Mouse (Mus musculus) cerebellum, adult 2 months (tissue): Measurements from ENCODE around the gene Colec11. TPM values are rescaled to one million over a fixed set of nuclear protein-coding genes. Genes with fewer than 3 reads are reported as not detected.

Experiments used
- DNase-seq, 2 experiments: peaks; one replicate each; pipeline ENCODE4 v3.0.0; 2021
- H3K27ac ChIP-seq: fragments of 200-500 bp; 2 replicates; pipeline ENCODE4 v1.5.1; 2012; ENCODE audit warnings: low read length, control low read depth, inconsistent platforms; ENCODE audit not compliant: insufficient read depth
- H3K27me3 ChIP-seq: fragments of 200-500 bp; 2 replicates; pipeline ENCODE4 v1.6.1; 2012; ENCODE audit warnings: inconsistent platforms, mild to moderate bottlenecking, low read length, moderate library complexity; ENCODE audit not compliant: control insufficient read depth, insufficient read depth
- H3K4me1 ChIP-seq: fragments of 200-500 bp; 2 replicates; pipeline ENCODE4 v1.6.1; 2011; ENCODE audit warnings: low read length; ENCODE audit not compliant: control insufficient read depth, insufficient read depth
- H3K4me3 ChIP-seq: fragments of 200-500 bp; replicated peaks from 2 replicates; pipeline ENCODE3; 2011; ENCODE audit warnings: mild to moderate bottlenecking, low read depth, low read length, control low read depth; ENCODE audit not compliant: insufficient read depth
- CTCF ChIP-seq: fragments of 200-500 bp; IDR thresholded peaks from 2 replicates; pipeline ENCODE4 v1.5.1; 2011; ENCODE audit warnings: low read depth, mild to moderate bottlenecking, control low read depth, low read length, moderate library complexity, borderline replicate concordance; ENCODE audit not compliant: insufficient read depth
- POLR2A ChIP-seq: fragments of 200-500 bp; IDR thresholded peaks from 2 replicates; pipeline ENCODE4 v1.6.1; 2011; ENCODE audit warnings: low read length, control low read depth, borderline replicate concordance; ENCODE audit not compliant: insufficient read depth
- WGBS: fragments of 180-500 bp; shearing (Covaris S2); methylation state at CpG from one replicate; pipeline ENCODE4 v1.1.7; 2018; 5-methylcytosine and 5-hydroxymethylcytosine counted together
- polyA plus RNA-seq: library from polyadenylated mRNA; depleted of rRNA; stranded (reverse); fragments of >200 nt; gene quantifications from 2 replicates; pipeline ENCODE4 v1.2.3, GENCODE M21; 2012

Colec11 gene
- polyA plus RNA-seq, 1 experiment: 1.0 TPM

DNA sequence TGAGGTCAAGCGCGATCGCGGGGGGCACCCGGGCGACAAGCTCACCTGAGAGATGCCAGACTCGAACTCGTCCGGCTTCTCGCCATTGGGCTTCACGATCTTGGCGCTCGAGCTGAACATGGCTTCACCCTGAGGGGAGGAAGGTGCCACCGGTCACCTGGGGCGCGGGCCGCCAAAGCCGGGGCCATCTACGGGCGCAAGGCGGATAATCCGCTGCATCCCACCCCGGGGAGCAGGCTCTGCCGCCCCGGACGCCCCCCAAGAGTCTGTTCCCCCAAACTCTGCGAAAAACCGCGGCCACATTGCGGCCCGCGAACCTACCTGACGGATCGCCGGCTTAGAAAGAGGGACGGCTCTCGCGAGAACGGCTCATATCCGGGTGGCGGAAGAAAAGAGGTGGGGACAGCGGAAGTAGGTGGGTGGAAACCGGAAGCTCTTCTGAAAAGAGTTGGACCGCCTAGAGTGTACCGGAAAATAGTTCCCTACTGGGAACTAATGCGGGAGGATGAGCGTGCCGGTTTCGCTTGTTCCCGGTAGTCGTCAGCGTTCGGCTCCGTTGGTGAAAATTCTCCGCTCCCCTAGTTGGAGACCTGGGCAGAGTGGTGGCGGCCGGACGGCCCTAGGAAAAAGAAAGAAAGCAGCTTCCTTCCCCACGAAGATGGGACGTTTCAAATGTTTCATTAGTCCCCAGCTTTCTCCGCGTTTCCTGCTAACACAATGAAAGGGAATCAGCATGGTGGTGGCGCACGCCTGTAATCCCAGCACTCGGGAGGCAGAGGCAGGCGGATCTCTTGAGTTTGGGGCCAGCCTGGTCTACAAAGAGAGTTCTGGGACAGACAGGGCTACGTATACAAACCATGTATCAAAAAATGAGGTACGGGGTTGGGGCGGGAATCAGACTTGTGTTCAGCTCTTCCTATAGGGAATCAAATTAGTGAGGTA, 12.6 kb upstream of the Colec11 start, which contains the start of gene Rps7:
TSS of gene Rps7 (minus strand) at position 419 of the 942 bp plus-strand sequence.
- peak; percentile 83 for TF ChIP-seq POLR2A
- TF ChIP-seq CTCF: no peak
- 5% methylated on average over 69 of the region's 69 CpGs for WGBS
- peak; percentile 93 to 94 for DNase-seq
- H3K4me3 ChIP-seq: peak within 1 kb of the TSS; percentile 66
- H3K27me3 ChIP-seq: no peaks in the 10 kb centered on the region
- H3K4me1 ChIP-seq: peaks cover 3% of the 10 kb centered on the region; the same call in 1 of the 2 replicates
- peak within 1 kb of the TSS; percentile 27 for H3K27ac ChIP-seq

DNA sequence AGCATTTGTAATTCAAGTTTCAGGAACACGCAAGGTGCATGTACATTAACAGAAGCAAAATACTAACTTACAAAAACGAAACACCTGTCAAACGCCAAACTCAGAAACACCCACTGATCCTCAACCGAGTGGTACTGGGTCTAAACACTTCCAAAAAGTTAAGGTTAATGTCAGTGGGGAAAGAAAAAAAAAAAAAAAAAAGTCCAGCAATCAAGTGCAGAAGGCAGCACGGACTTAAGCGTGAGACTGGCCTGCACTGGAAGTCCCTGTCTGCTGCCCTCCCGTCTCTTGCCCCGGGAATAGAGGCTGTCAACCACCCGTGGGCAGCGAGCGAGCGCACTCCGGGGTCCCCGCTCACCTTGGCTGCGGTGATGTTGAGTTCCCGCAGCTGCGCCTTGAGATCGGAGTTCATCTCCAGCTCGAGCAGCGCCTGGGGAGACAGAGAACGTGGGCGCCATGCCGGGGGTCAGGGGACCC, 11.9 kb upstream of the Colec11 start:
- Histone ChIP-seq H3K4me3 (peak overlapping the region; percentile 66), H3K4me1 (peaks cover 3% of the 10 kb centered on the region; the same call in 1 of the 2 replicates), H3K27me3 (no peaks in the 10 kb centered on the region), H3K27ac (peak overlapping the region; percentile 9; the same call in 1 of the 2 replicates)
- TF ChIP-seq POLR2A: no peak
- TF ChIP-seq CTCF: no peak
- WGBS: 2% methylated on average over 23 of the region's 23 CpGs
- DNase-seq: no peak

DNA sequence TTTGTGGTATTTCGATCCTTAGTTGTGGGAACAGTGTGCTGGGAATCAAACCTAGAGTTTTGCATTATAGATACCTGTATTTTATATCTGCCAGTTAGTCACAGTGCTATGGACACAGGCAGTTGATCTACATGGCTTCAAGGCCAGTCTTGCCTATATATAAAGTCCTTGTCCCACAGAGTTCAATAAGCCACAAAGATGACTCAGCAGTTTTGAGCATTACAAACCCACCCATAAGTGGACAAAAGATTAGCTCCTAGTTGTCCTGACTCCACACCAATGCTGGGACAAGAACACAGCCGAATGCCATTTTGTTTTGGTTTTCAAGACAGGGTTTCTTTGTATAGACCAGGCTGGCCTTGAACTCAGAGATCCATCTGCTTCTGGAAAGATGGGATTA, 5.3 kb upstream of the Colec11 start:
- 92% methylated on average over 2 of the region's 2 CpGs for WGBS
- Histone ChIP-seq H3K27me3 (no peaks in the 10 kb centered on the region), H3K4me3 (no peak overlapping the region), H3K27ac (no peak overlapping the region), H3K4me1 (no peaks in the 10 kb centered on the region; the same call in 1 of the 2 replicates)
- TF ChIP-seq POLR2A: no peak
- no peak for TF ChIP-seq CTCF
- no peak for DNase-seq

DNA sequence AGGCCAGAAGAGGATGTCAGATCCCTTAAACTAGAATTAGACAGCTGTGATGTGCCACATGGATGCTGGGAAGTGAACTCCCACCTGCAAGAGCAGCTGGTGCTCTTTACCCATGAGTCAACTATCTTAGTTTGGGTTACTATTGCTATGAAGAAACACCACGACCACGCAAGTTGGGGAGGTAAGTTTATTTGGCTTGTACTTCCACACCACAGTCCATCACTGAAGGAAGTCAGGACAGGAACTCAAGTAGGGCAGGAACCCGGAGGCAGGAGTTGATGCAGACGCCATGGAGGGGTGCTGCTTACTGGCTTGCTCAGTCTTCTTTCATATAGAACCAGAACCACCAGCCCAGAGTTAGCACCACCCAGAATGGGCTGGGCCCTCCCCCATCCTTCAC, 3.9 kb upstream of the Colec11 start:
- 71% methylated on average over 4 of the region's 4 CpGs for WGBS
- no peak for DNase-seq
- no peak for TF ChIP-seq POLR2A
- no peak for TF ChIP-seq CTCF
- Histone ChIP-seq H3K27ac (no peak overlapping the region), H3K4me3 (no peak overlapping the region), H3K4me1 (0 out of 2 replicates have a peak, but pooled peaks cover 5% of the 10 kb centered on the region), H3K27me3 (no peaks in the 10 kb centered on the region)

DNA sequence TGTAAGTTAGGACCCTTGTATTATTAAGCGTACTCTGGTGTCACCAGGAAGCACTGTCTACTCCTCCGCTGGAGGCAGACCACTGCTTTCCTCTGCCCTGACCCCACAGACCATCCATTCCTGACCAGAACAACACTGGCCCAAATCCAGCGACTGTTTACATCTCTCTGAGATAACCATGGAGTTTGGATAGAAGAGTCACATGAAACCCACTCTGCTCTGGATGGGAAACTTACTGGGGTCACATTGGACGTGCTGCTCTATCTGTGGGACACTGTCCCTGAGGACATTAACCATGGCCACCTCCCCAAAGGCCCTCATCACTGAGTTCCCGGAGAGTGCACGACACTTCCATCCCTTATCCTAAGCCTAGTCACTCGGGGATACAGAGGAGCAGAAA, 2.2 kb upstream of the Colec11 start:
- no peak for TF ChIP-seq POLR2A
- TF ChIP-seq CTCF: no peak
- whole genome bisulfite sequencing: 85% methylated on average over 7 of the region's 7 CpGs
- H3K27me3 ChIP-seq: no peaks in the 10 kb centered on the region; the same call in 1 of the 2 replicates
- 0 out of 2 replicates have a peak, but pooled peaks cover 5% of the 10 kb centered on the region for H3K4me1 ChIP-seq
- H3K27ac ChIP-seq: no peak overlapping the region
- no peak for DNase-seq
- H3K4me3 ChIP-seq: no peak overlapping the region

DNA sequence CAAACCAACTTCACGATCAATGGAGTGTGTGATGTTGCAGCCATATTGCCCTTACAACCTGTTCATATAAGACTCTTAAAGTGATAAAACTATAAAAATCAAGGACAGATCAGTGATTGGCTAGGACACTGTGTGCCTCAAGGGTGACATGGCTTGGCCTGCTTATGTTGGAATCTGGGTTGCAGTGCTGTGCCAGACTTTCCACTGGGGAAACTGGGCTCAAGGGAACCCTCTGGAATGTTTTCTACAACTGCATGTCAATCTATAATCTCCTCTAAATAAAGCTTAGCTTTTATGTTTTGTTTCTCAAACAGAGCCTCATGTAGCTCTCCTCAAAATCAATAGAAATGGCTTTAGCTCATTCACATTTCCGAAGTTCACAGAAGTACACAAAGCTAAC, 1.1 kb upstream of the Colec11 start:
- H3K4me3 ChIP-seq: no peak overlapping the region
- H3K4me1 ChIP-seq: 0 out of 2 replicates have a peak, but pooled peaks cover 5% of the 10 kb centered on the region
- no peak overlapping the region for H3K27ac ChIP-seq
- no peaks in the 10 kb centered on the region; the same call in 1 of the 2 replicates for H3K27me3 ChIP-seq
- TF ChIP-seq POLR2A: no peak
- no peak for TF ChIP-seq CTCF
- WGBS: 93% methylated on average over 2 of the region's 2 CpGs
- DNase-seq: no peak

DNA sequence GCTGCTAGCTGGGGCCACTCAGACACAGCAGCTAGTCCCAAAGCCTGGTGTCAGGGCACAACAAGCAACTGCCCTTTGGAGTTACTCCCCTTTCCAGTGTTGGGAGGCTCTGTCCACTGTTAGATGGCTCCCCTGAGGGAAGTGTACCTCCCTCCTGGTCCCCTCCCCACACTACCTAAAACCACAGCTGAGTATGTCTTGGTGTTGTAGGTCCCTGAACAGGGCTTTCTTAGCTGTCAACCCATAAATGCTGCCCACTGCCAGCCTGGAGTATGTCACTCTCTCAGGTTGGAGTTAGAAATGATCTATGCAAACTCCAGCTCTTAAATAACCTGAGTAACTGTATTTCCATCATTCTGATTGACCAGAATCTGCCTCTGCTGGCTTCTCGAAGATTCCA, 536 bp downstream of the Colec11 start:
- DNase-seq: no peak
- Histone ChIP-seq H3K4me3 (no peak overlapping the region), H3K27me3 (no peaks in the 10 kb centered on the region; the same call in 1 of the 2 replicates), H3K4me1 (0 out of 2 replicates have a peak, but pooled peaks cover 5% of the 10 kb centered on the region), H3K27ac (no peak overlapping the region)
- TF ChIP-seq POLR2A: no peak
- no peak for TF ChIP-seq CTCF
- WGBS: 79% methylated on average over 1 of the region's 1 CpGs

DNA sequence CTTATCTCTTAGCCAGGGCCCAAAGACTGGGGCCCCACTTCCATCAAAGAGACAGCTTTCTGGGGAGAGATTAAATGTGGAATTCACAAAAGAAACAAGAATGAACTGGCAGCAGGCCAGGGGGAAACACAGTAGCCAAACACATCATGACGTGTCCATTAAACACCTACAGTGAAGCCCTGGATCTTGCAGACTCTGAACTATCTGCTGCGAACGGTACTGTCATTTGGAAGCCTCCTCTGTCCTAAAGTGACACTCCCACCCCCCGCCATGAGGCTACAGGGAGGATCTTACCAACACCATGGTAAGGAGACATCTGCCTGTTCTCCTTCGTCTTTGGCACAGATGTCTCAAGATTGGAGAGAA, 1.0 kb downstream of the Colec11 start:
- 0 out of 2 replicates have a peak, but pooled peaks cover 5% of the 10 kb centered on the region for H3K4me1 ChIP-seq
- no peaks in the 10 kb centered on the region; the same call in 1 of the 2 replicates for H3K27me3 ChIP-seq
- 27% methylated on average over 5 of the region's 5 CpGs for WGBS
- H3K27ac ChIP-seq: no peak overlapping the region
- DNase-seq: no peak
- no peak for TF ChIP-seq CTCF
- no peak for TF ChIP-seq POLR2A
- no peak overlapping the region for H3K4me3 ChIP-seq
